Mouse (Mus musculus) lung, postnatal 0 days (tissue): ENCODE data around the gene Hist1h2ag. TPM values are rescaled to one million over a fixed set of nuclear protein-coding genes. Genes with fewer than 3 reads are reported as not detected.

ENCODE experiments used
- ATAC-seq: fragments of 200-750 bp; cut with Nextera tagmentation; 2 replicates; pipeline ENCODE4 v1.8.0; 2017; ENCODE audit warnings: moderate library complexity
- DNase-seq: peaks from one replicate; pipeline ENCODE4 v3.0.0-alpha.2; 2016; ENCODE audit warnings: low spot score
- H3K27ac ChIP-seq: fragments of 300-500 bp; sonication (generic); 2 replicates; pipeline ENCODE4 v1.5.1; 2014; ENCODE audit warnings: antibody characterized with exemption, mild to moderate bottlenecking, low read length, mixed read lengths
- H3K27me3 ChIP-seq: fragments of 300-500 bp; sonication (generic); replicated peaks from 2 replicates; pipeline ENCODE4 v1.6.1; 2014; ENCODE audit warnings: low read length, mixed read lengths; ENCODE audit not compliant: insufficient read depth
- H3K36me3 ChIP-seq: fragments of 300-500 bp; sonication (generic); 2 replicates; pipeline ENCODE4 v1.6.1; 2014; ENCODE audit warnings: low read length, mixed read lengths; ENCODE audit not compliant: insufficient read depth
- H3K4me1 ChIP-seq: fragments of 300-500 bp; sonication (generic); 2 replicates; pipeline ENCODE4 v1.6.1; 2014; ENCODE audit warnings: antibody characterized with exemption, low read depth, low read length, mixed read lengths; ENCODE audit not compliant: insufficient read depth
- H3K4me2 ChIP-seq: fragments of 300-500 bp; sonication (generic); replicated peaks from 2 replicates; pipeline ENCODE4 v1.6.1; 2014; ENCODE audit warnings: low read depth, mild to moderate bottlenecking, low read length, moderate library complexity, mixed read lengths
- H3K4me3 ChIP-seq: fragments of 300-500 bp; sonication (generic); 2 replicates; pipeline ENCODE4 v1.5.1; 2014; ENCODE audit warnings: low read depth, low read length
- H3K9ac ChIP-seq: fragments of 300-500 bp; sonication (generic); replicated peaks from 2 replicates; pipeline ENCODE4 v1.6.1; 2014; ENCODE audit warnings: low read depth, mild to moderate bottlenecking
- H3K9me3 ChIP-seq: fragments of 300-500 bp; sonication (generic); 2 replicates; pipeline ENCODE4 v1.6.1; 2016; ENCODE audit warnings: low read length, mixed read lengths
- CTCF ChIP-seq: IDR thresholded peaks from 2 replicates; pipeline ENCODE4 v1.5.1; 2016; ENCODE audit warnings: antibody characterized with exemption, mild to moderate bottlenecking
- EP300 ChIP-seq: IDR thresholded peaks from 2 replicates; pipeline ENCODE4 v1.6.1; 2016; ENCODE audit warnings: antibody characterized with exemption, mild to moderate bottlenecking, control low read depth
- WGBS: fragments of 180-500 bp; shearing (Covaris S2); extraction: QIAGEN DNeasy Blood & Tissue Kit; methylation state at CpG from one replicate; pipeline ENCODE4 v1.1.7; 2014; 5-methylcytosine and 5-hydroxymethylcytosine counted together
- polyA plus RNA-seq: library from polyadenylated mRNA; unstranded; fragments of >200 nt; fragmentation: Nextera tagmentation; extraction: Ambion mirVana; gene quantifications from 2 replicates; pipeline ENCODE4 v1.2.1, GENCODE M21; 2015

The Hist1h2ag gene
- polyA plus RNA-seq, 1 experiment from 2014 or later = 2.7 TPM

DNA sequence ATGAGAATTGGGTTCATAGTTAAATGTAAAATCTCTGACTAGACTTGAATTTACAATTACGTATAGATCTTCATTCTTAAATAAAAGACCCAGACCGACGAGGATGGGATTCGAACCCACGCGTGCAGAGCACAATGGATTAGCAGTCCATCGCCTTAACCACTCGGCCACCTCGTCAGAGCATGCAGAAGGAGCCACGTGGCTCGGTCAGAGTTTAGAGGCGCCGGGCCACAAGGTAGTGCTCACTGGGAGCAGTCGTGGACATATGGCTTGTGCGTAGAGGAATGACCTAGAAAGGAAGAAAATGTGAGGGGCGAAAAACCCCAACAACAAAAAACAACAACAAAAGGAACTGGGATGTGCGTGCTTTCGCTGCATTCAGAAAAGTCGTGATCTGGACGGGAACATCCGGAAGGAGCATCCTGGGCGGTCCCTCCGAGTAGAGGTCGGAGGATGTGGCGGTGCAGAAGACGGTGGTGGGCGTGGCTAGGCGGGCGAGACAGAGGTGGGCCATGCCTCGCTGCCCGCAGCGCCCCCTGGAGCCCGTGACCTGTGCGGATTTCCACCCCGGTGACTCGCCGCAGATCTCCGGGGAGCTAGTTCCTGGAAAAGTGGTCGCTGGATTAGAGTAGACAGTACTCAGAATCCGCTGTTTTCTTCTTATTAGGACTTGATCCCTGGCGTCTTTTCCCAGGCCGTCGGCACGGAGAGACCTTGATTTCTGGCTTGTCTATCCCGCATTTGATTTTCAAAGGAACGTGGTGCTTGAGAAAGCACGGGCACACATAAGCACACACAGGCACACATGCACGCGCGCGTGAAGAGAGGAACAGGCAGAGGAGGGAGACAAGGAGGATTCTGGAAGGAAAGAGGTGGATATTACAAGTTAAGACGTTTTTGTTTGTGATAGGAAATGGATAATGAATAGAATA, 8.1 kb upstream of the Hist1h2ag start:
- DNase-seq (peak; percentile 97), ATAC-seq (peak; percentile 97)
- H3K4me1 ChIP-seq = 0 out of 2 replicates have a peak, but pooled peaks cover 2% of the 10 kb centered on the region
- H3K9ac ChIP-seq = peak overlapping the region; percentile 32; the same call in 1 of the 2 replicates
- H3K9me3 ChIP-seq = no peaks in the 10 kb centered on the region
- TF ChIP-seq EP300 = no peak
- peak; percentile 89 for TF ChIP-seq CTCF
- peak overlapping the region; percentile 42 for H3K4me3 ChIP-seq
- under 1% methylated on average over 50 of the region's 52 CpGs for WGBS
- peak overlapping the region; percentile 65 for H3K27ac ChIP-seq
- H3K36me3 ChIP-seq = no peaks in the 10 kb centered on the region
- H3K4me2 ChIP-seq = peak overlapping the region; percentile 71
- H3K27me3 ChIP-seq = no peaks in the 10 kb centered on the region

DNA sequence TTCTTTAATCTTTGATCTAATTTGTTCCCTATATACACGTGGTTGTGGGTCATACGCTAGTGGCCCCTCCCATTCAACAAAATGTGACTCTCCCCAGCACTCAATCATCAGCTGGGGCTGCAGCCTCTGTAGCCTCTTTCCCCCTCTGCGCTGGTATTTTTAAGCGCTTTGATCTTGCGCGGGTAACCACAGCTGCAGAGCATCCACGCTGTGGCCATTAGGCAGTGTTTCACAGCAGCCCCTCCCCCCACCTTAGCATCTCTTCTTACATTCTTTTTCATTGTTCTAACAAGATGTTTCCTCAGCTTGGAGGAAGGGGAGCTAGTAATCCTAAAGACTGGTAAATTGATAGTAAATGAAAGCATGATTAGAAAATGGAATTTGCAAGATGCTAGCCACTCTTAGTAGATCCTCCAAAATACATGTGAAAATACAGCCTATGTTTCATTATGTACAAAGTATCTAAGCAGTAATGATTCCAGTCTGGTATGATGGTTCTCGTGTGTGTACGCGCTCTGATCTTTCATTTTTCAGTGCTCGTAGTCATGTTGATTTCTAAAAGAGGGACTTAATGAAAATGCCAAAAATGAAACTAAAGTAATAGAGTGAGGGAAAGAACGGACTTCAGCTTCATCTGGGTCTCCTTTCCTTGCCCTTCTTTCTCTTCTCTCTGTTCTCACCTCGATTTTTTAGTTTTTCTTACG, 7.1 kb upstream of the Hist1h2ag start:
- Histone ChIP-seq H3K4me1 (0 out of 2 replicates have a peak, but pooled peaks cover 2% of the 10 kb centered on the region), H3K9ac (no peak overlapping the region), H3K9me3 (no peaks in the 10 kb centered on the region), H3K4me3 (peak overlapping the region; percentile 42), H3K27me3 (no peaks in the 10 kb centered on the region), H3K27ac (0 out of 2 replicates have a peak overlapping the region, but pooled peaks have one; percentile 65), H3K4me2 (peak overlapping the region; percentile 71), H3K36me3 (no peaks in the 10 kb centered on the region)
- WGBS = 1% methylated on average over 14 of the region's 14 CpGs
- no peak for TF ChIP-seq CTCF
- no peak for TF ChIP-seq EP300
- DNase-seq = no peak
- ATAC-seq = no peak

DNA sequence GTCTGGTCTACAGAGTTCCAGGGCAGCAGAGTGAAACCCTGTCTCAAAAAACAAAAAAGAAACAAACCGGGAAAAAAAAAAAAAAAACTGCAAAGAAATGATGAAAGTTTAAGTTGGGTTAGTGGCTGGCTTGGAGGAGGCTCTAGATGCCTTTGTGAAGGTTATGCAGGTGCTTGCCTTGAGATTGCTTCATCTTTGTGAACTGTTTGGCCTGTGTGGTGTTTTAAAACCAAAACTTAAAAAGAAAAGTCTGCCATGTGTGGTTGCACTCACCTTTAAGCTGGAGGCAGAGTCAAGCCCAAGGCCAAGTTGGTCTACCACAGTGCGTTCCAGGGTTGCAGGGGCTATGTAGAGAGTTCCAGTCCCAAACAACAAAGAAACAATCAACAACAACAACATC, 6.3 kb upstream of the Hist1h2ag start:
- ATAC-seq = no peak
- no peak overlapping the region for H3K27ac ChIP-seq
- no peak for TF ChIP-seq EP300
- no peak for TF ChIP-seq CTCF
- WGBS = 83% methylated on average over 2 of the region's 2 CpGs
- DNase-seq = no peak
- no peaks in the 10 kb centered on the region for H3K9me3 ChIP-seq
- no peaks in the 10 kb centered on the region for H3K27me3 ChIP-seq
- H3K4me1 ChIP-seq = 0 out of 2 replicates have a peak, but pooled peaks cover 2% of the 10 kb centered on the region
- H3K4me3 ChIP-seq = no peak overlapping the region
- H3K9ac ChIP-seq = no peak overlapping the region
- no peaks in the 10 kb centered on the region for H3K36me3 ChIP-seq
- H3K4me2 ChIP-seq = no peak overlapping the region

DNA sequence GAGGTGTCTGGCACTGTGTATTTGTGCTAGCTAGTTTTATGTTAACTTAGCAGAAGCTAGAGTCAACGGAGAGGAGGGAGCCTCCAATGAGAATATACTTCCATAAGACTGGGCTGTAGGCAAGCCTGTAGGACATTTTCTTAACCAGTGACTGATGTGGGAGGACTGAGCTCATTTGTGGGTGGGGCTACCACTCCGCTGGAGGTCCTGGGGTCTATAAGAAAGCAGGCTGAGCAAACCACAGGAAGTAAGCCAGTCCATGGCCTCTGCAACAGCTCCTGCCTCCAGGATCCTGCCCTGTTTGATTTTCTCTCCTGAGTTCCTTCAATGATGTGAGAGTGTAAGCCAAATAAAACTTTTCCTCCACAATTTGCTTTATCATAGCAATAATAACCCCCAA, 2.6 kb upstream of the Hist1h2ag start:
- peaks cover 7% of the 10 kb centered on the region; the same call in 1 of the 2 replicates for H3K4me1 ChIP-seq
- WGBS = 53% methylated on average over 2 of the region's 2 CpGs
- no peak overlapping the region for H3K4me3 ChIP-seq
- no peaks in the 10 kb centered on the region for H3K36me3 ChIP-seq
- DNase-seq (no peak), ATAC-seq (no peak)
- TF ChIP-seq EP300 = no peak
- TF ChIP-seq CTCF = no peak
- no peaks in the 10 kb centered on the region for H3K9me3 ChIP-seq
- H3K4me2 ChIP-seq = no peak overlapping the region
- H3K27ac ChIP-seq = no peak overlapping the region
- no peaks in the 10 kb centered on the region for H3K27me3 ChIP-seq
- no peak overlapping the region for H3K9ac ChIP-seq

DNA sequence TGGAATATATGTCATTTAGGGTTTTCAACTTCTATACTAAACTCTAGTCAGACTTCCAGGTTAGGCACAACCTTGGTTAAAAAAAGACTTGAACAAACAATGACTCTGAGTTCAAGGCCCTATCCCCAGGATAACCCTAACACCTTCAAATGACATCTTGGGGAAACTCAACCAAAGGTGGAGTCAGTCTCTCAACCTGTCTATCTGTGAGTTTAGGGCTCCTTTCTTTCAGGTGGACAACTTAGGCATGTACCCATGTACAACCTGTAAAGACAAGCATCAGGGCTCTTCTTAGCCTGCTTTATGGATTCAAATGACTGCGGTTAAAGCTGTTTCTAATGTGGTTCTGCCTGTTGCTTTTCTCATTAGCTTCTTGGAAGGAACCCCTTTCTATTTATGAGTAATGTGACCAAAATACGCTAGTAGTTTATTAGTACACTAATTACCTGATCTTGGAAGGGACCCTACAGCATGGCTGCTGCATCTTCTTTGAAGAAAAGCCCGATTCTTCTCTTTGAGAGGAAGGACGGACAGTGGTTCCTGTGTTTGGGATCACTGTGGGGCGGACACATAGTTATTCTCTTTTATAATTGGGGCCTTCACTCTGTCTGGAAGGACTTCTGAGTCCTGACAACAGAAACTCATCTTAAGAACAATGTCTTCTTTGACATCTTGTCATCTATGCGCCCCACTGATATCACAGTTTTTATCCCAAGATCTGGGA, 1.9 kb upstream of the Hist1h2ag start:
- no peak for ATAC-seq
- no peak for DNase-seq
- H3K4me3 ChIP-seq = no peak overlapping the region
- no peak overlapping the region for H3K9ac ChIP-seq
- H3K27me3 ChIP-seq = no peaks in the 10 kb centered on the region
- H3K4me1 ChIP-seq = peaks cover 6% of the 10 kb centered on the region; the same call in 1 of the 2 replicates
- 86% methylated on average over 6 of the region's 6 CpGs for WGBS
- no peak overlapping the region for H3K27ac ChIP-seq
- H3K36me3 ChIP-seq = no peaks in the 10 kb centered on the region
- no peak for TF ChIP-seq CTCF
- TF ChIP-seq EP300 = no peak
- no peaks in the 10 kb centered on the region for H3K9me3 ChIP-seq
- H3K4me2 ChIP-seq = no peak overlapping the region
